ENCODE assay signal across 23 mouse cellular contexts in the genomic region with DNA sequence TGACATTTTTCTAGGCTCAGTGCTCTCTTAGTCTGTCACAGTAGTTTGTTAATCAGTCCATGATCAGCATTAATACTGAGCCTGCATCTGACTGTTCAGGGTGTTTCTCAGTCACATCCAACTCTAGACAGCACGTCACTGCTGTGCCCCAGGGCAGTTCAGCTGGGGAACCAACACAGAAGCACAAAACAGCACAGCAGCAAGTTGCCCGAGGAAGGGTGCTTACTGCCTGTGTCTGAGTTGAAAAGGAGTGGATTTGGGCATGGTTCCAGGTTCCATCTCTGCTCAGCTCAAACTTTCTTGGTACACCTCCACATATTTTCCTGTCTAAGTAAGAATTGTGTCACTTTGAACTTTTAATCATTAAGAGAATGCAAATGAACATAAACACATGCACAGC. TPM values are rescaled to one million over a fixed set of nuclear protein-coding genes. Genes with fewer than 3 reads are reported as not detected.
DNase-seq lines count a peak whose midpoint lies in the region; ATAC-seq and TF ChIP-seq lines count a peak whose summit lies in the region.
"Had no signal": no experiment of that assay in that cellular context is flagged by ENCODE, and none has a peak within 500 bp of the region (broad histone marks: within the 10 kb centered on the region; RNA-seq: fewer than 3 reads in every experiment).

No protein-coding gene starts in this region.

- no peak overlapping the region for H3K9ac ChIP-seq in forebrain, embryonic 14.5 days (ENCODE audit: low read length)
- no peak overlapping the region for H3K9ac ChIP-seq in forebrain, postnatal 0 days
- H3K9ac ChIP-seq in heart, embryonic 14.5 days (ENCODE audit: low read length), result no peak overlapping the region
- no peak overlapping the region for H3K9ac ChIP-seq in kidney, embryonic 14.5 days (ENCODE audit: low read depth, low read length)
- H3K9ac ChIP-seq: hindbrain, embryonic 12.5 days; neural tube, embryonic 15.5 days; stomach, embryonic 15.5 days had no signal

- no peaks in the 10 kb centered on the region for H3K36me3 ChIP-seq in forebrain, embryonic 14.5 days (ENCODE audit: control insufficient read depth, insufficient read depth, low read length)
- no peaks in the 10 kb centered on the region for H3K36me3 ChIP-seq in forebrain, postnatal 0 days (ENCODE audit: insufficient read depth)
- peaks cover 27% of the 10 kb centered on the region for H3K36me3 ChIP-seq in heart, embryonic 14.5 days (ENCODE audit: control insufficient read depth, insufficient read depth, low read length)
- peaks cover 8% of the 10 kb centered on the region; the same call in 1 of the 2 replicates for H3K36me3 ChIP-seq in kidney, embryonic 14.5 days (ENCODE audit: control insufficient read depth, insufficient read depth, low read length)
- H3K36me3 ChIP-seq: midbrain, embryonic 10.5 days; neural tube, embryonic 15.5 days; stomach, embryonic 15.5 days had no signal

- no peak overlapping the region for H3K4me2 ChIP-seq in forebrain, embryonic 14.5 days (ENCODE audit: low read length)
- no peak overlapping the region for H3K4me2 ChIP-seq in forebrain, postnatal 0 days (ENCODE audit: low read depth)
- no peak overlapping the region for H3K4me2 ChIP-seq in heart, embryonic 14.5 days (ENCODE audit: low read length)
- no peak overlapping the region for H3K4me2 ChIP-seq in kidney, embryonic 14.5 days (replicated peaks; ENCODE audit: low read depth, low read length)
- H3K4me2 ChIP-seq: heart, embryonic 11.5 days; hindbrain, embryonic 12.5 days; neural tube, embryonic 15.5 days; stomach, embryonic 15.5 days had no signal

- H3K27me3 ChIP-seq in forebrain, embryonic 14.5 days (replicated peaks; ENCODE audit: control insufficient read depth, insufficient read depth, low read length), result no peaks in the 10 kb centered on the region
- no peaks in the 10 kb centered on the region for H3K27me3 ChIP-seq in forebrain, postnatal 0 days (ENCODE audit: insufficient read depth, low read length)
- no peaks in the 10 kb centered on the region for H3K27me3 ChIP-seq in heart, embryonic 14.5 days (ENCODE audit: control insufficient read depth, insufficient read depth, low read length)
- no peaks in the 10 kb centered on the region for H3K27me3 ChIP-seq in kidney, embryonic 14.5 days (ENCODE audit: control insufficient read depth, insufficient read depth, low read length)
- H3K27me3 ChIP-seq: hindbrain, embryonic 12.5 days; neural tube, embryonic 15.5 days; Patski; stomach, embryonic 15.5 days had no signal

- H3K4me1 ChIP-seq in forebrain, embryonic 14.5 days (ENCODE audit: control insufficient read depth, insufficient read depth, low read length), result no peaks in the 10 kb centered on the region
- H3K4me1 ChIP-seq in forebrain, postnatal 0 days (ENCODE audit: insufficient read depth), result no peaks in the 10 kb centered on the region
- peaks cover 22 to 40% of the 10 kb centered on the region in 2 experiments for H3K4me1 ChIP-seq in heart, embryonic 14.5 days (ENCODE audit: control insufficient read depth in 2 of 2, insufficient read depth in 2 of 2, low read length in 2 of 2)
- H3K4me1 ChIP-seq in kidney, embryonic 14.5 days (ENCODE audit: control insufficient read depth, insufficient read depth, low read length), result peaks cover 6% of the 10 kb centered on the region; the same call in 1 of the 2 replicates
- H3K4me1 ChIP-seq: hindbrain, embryonic 12.5 days; midbrain, embryonic 10.5 days; neural tube, embryonic 15.5 days had no signal

- no peak for TF ChIP-seq CTCF in forebrain, postnatal 0 days (IDR thresholded peaks at IDR 0.05; ENCODE audit: low read depth)

- H3K27ac ChIP-seq in forebrain, embryonic 14.5 days (ENCODE audit: low read depth, low read length), result no peak overlapping the region
- no peak overlapping the region for H3K27ac ChIP-seq in forebrain, postnatal 0 days (ENCODE audit: low read depth, low read length)
- H3K27ac ChIP-seq in heart, embryonic 14.5 days (replicated peaks in 1 of 2; ENCODE audit: control insufficient read depth in 1 of 2, insufficient read depth in 1 of 2, low read depth in 2 of 2, low read length in 2 of 2), result peak overlapping the region; percentile 9 to 26; a peak in 1 of 4 replicates
- no peak overlapping the region for H3K27ac ChIP-seq in kidney, embryonic 14.5 days (ENCODE audit: low read depth, low read length)
- H3K27ac ChIP-seq: hindbrain, embryonic 12.5 days; left cerebral cortex, adult 2 months; midbrain, embryonic 10.5 days; neural tube, embryonic 15.5 days; stomach, embryonic 15.5 days had no signal

- peak; percentile 42 for DNase-seq in forebrain, embryonic 14.5 days (ENCODE audit: low spot score)
- DNase-seq in forebrain, postnatal 0 days, result no peak
- no peak for DNase-seq in heart, adult 18-20 months
- no peak for DNase-seq in kidney, adult 18-20 months
- DNase-seq in A20 (ENCODE audit: low read depth, low spot score), result peak; percentile 15
- no peak for DNase-seq in thymus, postnatal 25 days
- DNase-seq: adrenal gland, postnatal 36 days; cerebellum, adult 11 months; cerebellum, adult 9-11 months; gastrocnemius, postnatal 25 days; liver; lung, postnatal 10 days; thymus, postnatal 36 days had no signal

- 20% methylated on average over 2 of the region's 2 CpGs for WGBS in forebrain, embryonic 14.5 days
- WGBS in forebrain, postnatal 0 days, result 15% methylated on average over 2 of the region's 2 CpGs
- WGBS in heart, embryonic 14.5 days, result 32% methylated on average over 2 of the region's 2 CpGs
- 41% methylated on average over 2 of the region's 2 CpGs for WGBS in kidney, embryonic 14.5 days

- H3K4me3 ChIP-seq in forebrain, embryonic 14.5 days (ENCODE audit: low read depth, low read length), result no peak overlapping the region
- no peak overlapping the region for H3K4me3 ChIP-seq in forebrain, postnatal 0 days (ENCODE audit: low read depth, low read length)
- no peak overlapping the region for H3K4me3 ChIP-seq in heart, embryonic 14.5 days (ENCODE audit: control insufficient read depth in 1 of 2, insufficient read depth in 1 of 2, low read depth in 1 of 2, low read length in 2 of 2)
- no peak overlapping the region for H3K4me3 ChIP-seq in kidney, embryonic 14.5 days (ENCODE audit: low read length)
- H3K4me3 ChIP-seq: hindbrain, embryonic 12.5 days; left cerebral cortex, adult 2 months; midbrain, embryonic 10.5 days; neural tube, embryonic 15.5 days; stomach, embryonic 15.5 days had no signal

- H3K9me3 ChIP-seq in forebrain, embryonic 14.5 days (replicated peaks; ENCODE audit: control insufficient read depth, low read length), result no peaks in the 10 kb centered on the region
- H3K9me3 ChIP-seq in forebrain, postnatal 0 days (ENCODE audit: low read length), result no peaks in the 10 kb centered on the region
- no peaks in the 10 kb centered on the region for H3K9me3 ChIP-seq in heart, embryonic 14.5 days (ENCODE audit: control insufficient read depth, low read length)
- no peaks in the 10 kb centered on the region for H3K9me3 ChIP-seq in kidney, embryonic 14.5 days (ENCODE audit: control insufficient read depth, low read length)
- H3K9me3 ChIP-seq: hindbrain, embryonic 12.5 days; midbrain, embryonic 10.5 days; neural tube, embryonic 15.5 days; stomach, embryonic 15.5 days had no signal

- ATAC-seq in forebrain, embryonic 14.5 days, result peak; percentile 75
- no peak for ATAC-seq in forebrain, postnatal 0 days
- ATAC-seq in heart, embryonic 14.5 days (ENCODE audit: insufficient number of reproducible peaks, insufficient read depth, low FRiP score, low read depth), result no peak
- 0 out of 2 replicates have a peak, but pooled peaks have one; percentile 49 for ATAC-seq in kidney, embryonic 14.5 days (ENCODE audit: low FRiP score, low TSS enrichment)
- ATAC-seq: inflammation-experienced regulatory T-cells, adult 6 months; Patski had no signal

RNA-seq across cellular contexts. Expression of gene Bhlhe41, which starts 58.6 kb away (rescaled TPM):
- polyA plus RNA-seq in forebrain, embryonic 14.5 days (2014; fragmentation: Nextera tagmentation; extraction: Ambion mirVana), result 1.7 and 2.5 TPM in 2 replicates
- 2.7 and 5.2 TPM in 2 replicates for total RNA-seq in forebrain, postnatal 0 days (2014; rRNA removed)
- polyA plus RNA-seq in forebrain, postnatal 0 days (2015; fragmentation: Nextera tagmentation; extraction: Ambion mirVana), result 2.7 and 4.1 TPM in 2 replicates
- polyA plus RNA-seq in heart, embryonic 14.5 days (2014; fragmentation: Nextera tagmentation; extraction: Ambion mirVana), result 6.6 and 8.6 TPM in 2 replicates
- 10 to 100 TPM; 11.4 to 15.8 TPM for total RNA-seq in heart, adult 18-20 months (2021)
- polyA plus RNA-seq in kidney, embryonic 14.5 days (2014; fragmentation: Nextera tagmentation; extraction: Ambion mirVana), result 0.73 and 1.2 TPM in 2 replicates

Comparison
In these comparisons a context has a peak if more than half of its experiments do, and no peak if none do; other contexts are left out.
1. ATAC-seq: peak in forebrain, embryonic 14.5 days (single experiment) and kidney, embryonic 14.5 days (single experiment); none in forebrain, postnatal 0 days (single experiment) and heart, embryonic 14.5 days (single experiment).
2. DNase-seq: peak in forebrain, embryonic 14.5 days (single experiment) and A20 (single experiment); none in forebrain, postnatal 0 days (single experiment), heart, adult 18-20 months (0 of 2), kidney, adult 18-20 months (single experiment) and thymus, postnatal 25 days (single experiment).
3. H3K27ac ChIP-seq: peak in heart, embryonic 14.5 days (2 of 2); none in forebrain, embryonic 14.5 days (single experiment), forebrain, postnatal 0 days (single experiment) and kidney, embryonic 14.5 days (single experiment).